Mouse (Mus musculus) megakaryocyte, embryonic 14.5 days (primary cell): ENCODE measurements around the gene Wnk2.

ENCODE experiments used
- FLI1 ChIP-seq: IDR thresholded peaks from 2 replicates; pipeline ENCODE4 v1.6.1; 2012; ENCODE audit warnings: low read length, inconsistent platforms, mixed read lengths
- GATA1 ChIP-seq: IDR thresholded peaks from 3 replicates; pipeline ENCODE4 v1.6.1; 2012; ENCODE audit warnings: mixed read lengths, low read length, inconsistent platforms, borderline replicate concordance

DNA sequence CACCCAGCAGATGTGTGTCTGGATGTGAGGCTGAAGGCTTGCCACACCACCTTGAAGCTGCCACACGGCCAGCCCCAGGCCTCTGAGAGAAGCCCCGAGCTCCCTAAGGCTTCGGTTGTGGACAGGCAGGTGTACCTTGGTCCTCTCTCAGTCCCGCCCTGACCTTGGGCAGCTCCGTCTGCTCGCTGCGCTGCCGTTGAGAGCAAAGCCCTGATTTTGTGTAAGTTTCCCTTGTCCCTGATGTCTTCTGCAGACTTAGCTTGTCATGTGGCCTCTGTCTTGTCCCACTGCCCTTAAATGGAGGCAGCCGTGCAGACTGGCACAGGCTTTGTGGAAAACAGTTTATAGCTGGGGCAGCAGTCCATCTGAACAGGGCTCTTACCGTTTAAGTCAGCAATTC is 6.2 kb upstream of the Wnk2 start:
- no peak for TF ChIP-seq GATA1
- TF ChIP-seq FLI1, result no peak
